In the genomic region with DNA sequence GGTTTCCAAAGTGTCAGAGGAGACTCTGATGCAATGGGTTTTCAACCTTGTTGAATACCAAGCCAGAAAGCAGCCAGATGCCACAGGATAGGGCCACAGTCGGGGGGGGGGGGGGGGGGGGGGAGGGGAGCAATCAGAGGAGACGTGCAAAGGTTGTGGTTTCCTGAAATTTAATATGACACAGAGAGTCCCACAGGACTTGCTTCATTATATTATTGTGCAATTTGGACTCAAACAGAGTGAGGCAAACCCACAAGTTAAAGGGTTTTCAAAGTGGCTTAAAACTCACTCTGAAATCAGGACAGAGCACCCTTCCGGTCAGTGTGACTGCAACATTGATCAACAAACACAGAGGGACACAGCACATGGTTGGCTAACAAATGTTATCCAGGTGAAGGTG, we compare ENCODE assay signal across 14 mouse cellular contexts.
DNase-seq lines count a peak whose midpoint lies in the region; ATAC-seq and TF ChIP-seq lines count a peak whose summit lies in the region.
"Had no signal": no experiment of that assay in that cellular context is flagged by ENCODE, and none has a peak within 500 bp of the region (broad histone marks: within the 10 kb centered on the region; RNA-seq: fewer than 3 reads in every experiment).

No protein-coding gene starts in this region.

- no peak for TF ChIP-seq EP300 in CH12.LX (IDR thresholded peaks at IDR 0.05; ENCODE audit: low read length)

- ATAC-seq in hematopoietic stem cell, adult 5-6 weeks (replicated peaks in 1 of 2; ENCODE audit: insufficient read depth in 1 of 2, low FRiP score in 2 of 2, low TSS enrichment in 1 of 2, low read depth in 1 of 2, poor library complexity in 2 of 2, severe bottlenecking in 2 of 2), result peak; percentile 78 to 93
- peak; percentile 89 for ATAC-seq in megakaryocyte, adult 5-6 weeks (ENCODE audit: poor library complexity, severe bottlenecking)
- ATAC-seq in hindbrain, embryonic 13.5 days (ENCODE audit: low FRiP score), result no peak
- ATAC-seq in megakaryocyte-erythroid progenitor cell, adult 5-6 weeks (replicated peaks; ENCODE audit: low FRiP score, low TSS enrichment, poor library complexity, severe bottlenecking), result no peak
- ATAC-seq: CD4-positive, CD25-positive, alpha-beta regulatory T cell, adult 4 months had no signal

- H3K4me2 ChIP-seq in CH12.LX (ENCODE audit: insufficient read depth, low read depth, poor library complexity, severe bottlenecking), result no peak overlapping the region
- H3K4me2 ChIP-seq in hindbrain, embryonic 13.5 days, result no peak overlapping the region
- H3K4me2 ChIP-seq: lung, embryonic 15.5 days had no signal

- H3K4me3 ChIP-seq in kidney, adult 2 months (ENCODE audit: insufficient read depth, low read depth, low read length), result no peak overlapping the region
- no peak overlapping the region for H3K4me3 ChIP-seq in CH12.LX (replicated peaks in 1 of 3; ENCODE audit: low read depth in 2 of 3, low read length in 2 of 3, poor library complexity in 1 of 3)
- no peak overlapping the region for H3K4me3 ChIP-seq in hindbrain, embryonic 13.5 days
- H3K4me3 ChIP-seq: forebrain, embryonic 10.5 days; heart, adult 2 months; lung, embryonic 15.5 days had no signal

- H3K9me3 ChIP-seq in CH12.LX (replicated peaks; ENCODE audit: low read length), result no peaks in the 10 kb centered on the region
- no peaks in the 10 kb centered on the region for H3K9me3 ChIP-seq in hindbrain, embryonic 13.5 days
- H3K9me3 ChIP-seq: forebrain, embryonic 10.5 days; lung, embryonic 15.5 days had no signal

- TF ChIP-seq CTCF in kidney, adult 2 months (conservative IDR thresholded peaks at IDR 0.05; ENCODE audit: insufficient read depth, insufficient read length, low read depth, low read length), result no peak
- no peak for TF ChIP-seq CTCF in CH12.LX (conservative IDR thresholded peaks at IDR 0.05 in 1 of 2, IDR thresholded peaks at IDR 0.05 in 1 of 2; ENCODE audit: low read depth in 2 of 2, low read length in 2 of 2)

- H3K27me3 ChIP-seq in kidney, adult 2 months (replicated peaks; ENCODE audit: control insufficient read depth, insufficient read depth, low read length), result no peaks in the 10 kb centered on the region; the same call in 1 of the 2 replicates
- no peaks in the 10 kb centered on the region for H3K27me3 ChIP-seq in CH12.LX (replicated peaks)
- no peaks in the 10 kb centered on the region for H3K27me3 ChIP-seq in hindbrain, embryonic 13.5 days
- H3K27me3 ChIP-seq: lung, embryonic 15.5 days had no signal

- no peaks in the 10 kb centered on the region for H3K4me1 ChIP-seq in kidney, adult 2 months (ENCODE audit: control insufficient read depth, insufficient read depth, low read length)
- H3K4me1 ChIP-seq in CH12.LX (ENCODE audit: control insufficient read depth in 1 of 2, insufficient read depth in 2 of 2), result peaks cover 0 to 3% of the 10 kb centered on the region in 2 experiments; a peak in 1 of 4 replicates
- H3K4me1 ChIP-seq in hindbrain, embryonic 13.5 days (replicated peaks), result peaks cover 4% of the 10 kb centered on the region; the same call in 1 of the 2 replicates

- dilution Hi-C loops in CH12.LX (cut with MboI; ENCODE audit: extremely low pct_ligation_motif_present, extremely low pct_unique_long_range_greater_than_20kb, low sequenced_read_pairs), result no loop called here

- no peak for TF ChIP-seq RAD21 in CH12.LX (IDR thresholded peaks at IDR 0.05; ENCODE audit: low read depth, low read length)

- no peak overlapping the region for H3K9ac ChIP-seq in CH12.LX (ENCODE audit: insufficient read depth, low read depth)
- H3K9ac ChIP-seq in hindbrain, embryonic 13.5 days, result no peak overlapping the region
- H3K9ac ChIP-seq: lung, embryonic 15.5 days had no signal

- WGBS in kidney, adult 2 months, result 39% methylated on average over 3 of the region's 3 CpGs
- WGBS in hindbrain, embryonic 13.5 days, result 47% methylated on average over 3 of the region's 3 CpGs

- DNase-seq in kidney, adult 2 months, result peak; percentile 3
- DNase-seq in kidney, adult 11 months, result no peak
- peak; percentile 3 for DNase-seq in CH12.LX (ENCODE audit: extremely low read depth)
- DNase-seq in layer of hippocampus, adult 9-10 months (ENCODE audit: low spot score), result no peak
- DNase-seq: cerebellum, adult 9-11 months; heart, adult 2 months; heart, postnatal 10 days had no signal

- H3K79me2 ChIP-seq in CH12.LX (replicated peaks; ENCODE audit: control insufficient read depth, extremely low read depth, insufficient read depth, poor library complexity, severe bottlenecking), result no peaks in the 10 kb centered on the region

- H3K36me3 ChIP-seq in kidney, adult 2 months (ENCODE audit: control insufficient read depth, insufficient read depth, low read length), result no peaks in the 10 kb centered on the region
- no peaks in the 10 kb centered on the region for H3K36me3 ChIP-seq in CH12.LX (replicated peaks in 1 of 2; ENCODE audit: control insufficient read depth in 1 of 2, insufficient read depth in 1 of 2, low read length in 1 of 2)
- no peaks in the 10 kb centered on the region for H3K36me3 ChIP-seq in hindbrain, embryonic 13.5 days
- H3K36me3 ChIP-seq: forebrain, embryonic 10.5 days; lung, embryonic 15.5 days had no signal

- in situ Hi-C loops in CH12.LX (cut with MboI; ENCODE audit: low pct_ligation_motif_present, low pct_unique_long_range_greater_than_20kb, low sequenced_read_pairs), result no loop called here

- TF ChIP-seq POLR2A in kidney, adult 2 months (IDR thresholded peaks at IDR 0.05; ENCODE audit: low read depth, low read length), result no peak
- no peak for TF ChIP-seq POLR2A in CH12.LX (IDR thresholded peaks at IDR 0.05; ENCODE audit: low read depth, low read length)

- H3K27ac ChIP-seq in kidney, adult 2 months (ENCODE audit: insufficient read depth, low read depth, low read length), result no peak overlapping the region
- no peak overlapping the region for H3K27ac ChIP-seq in CH12.LX (ENCODE audit: insufficient read depth, low read depth)
- H3K27ac ChIP-seq in hindbrain, embryonic 13.5 days, result no peak overlapping the region
- H3K27ac ChIP-seq: forebrain, embryonic 10.5 days; heart, adult 2 months; lung, embryonic 15.5 days had no signal

TF ChIP-seq in CH12.LX, 34 proteins besides CTCF, POLR2A, EP300 and RAD21:
- no peak for TF ChIP-seq CHD2 (IDR thresholded peaks at IDR 0.05; ENCODE audit: low read length)
- no peak for TF ChIP-seq ZKSCAN1 (IDR thresholded peaks at IDR 0.05; ENCODE audit: borderline replicate concordance, low read depth, low read length)
- TF ChIP-seq MEF2A (IDR thresholded peaks at IDR 0.05; ENCODE audit: borderline replicate concordance, low read depth, low read length), result no peak
- no peak for TF ChIP-seq CHD1 (IDR thresholded peaks at IDR 0.05; ENCODE audit: low read depth, low read length)
- no peak for TF ChIP-seq POLR2AphosphoS2 (IDR thresholded peaks at IDR 0.05; ENCODE audit: low read depth, low read length)
- TF ChIP-seq JUND (conservative IDR thresholded peaks at IDR 0.05; ENCODE audit: low read depth, low read length), result no peak
- no peak for TF ChIP-seq ZMIZ1 (IDR thresholded peaks at IDR 0.05; ENCODE audit: low read depth, low read length)
- no peak for TF ChIP-seq GABPA (IDR thresholded peaks at IDR 0.05; ENCODE audit: insufficient replicate concordance, low read depth, low read length)
- TF ChIP-seq E2F4 (IDR thresholded peaks at IDR 0.05; ENCODE audit: insufficient replicate concordance, low read depth, low read length), result no peak
- no peak for TF ChIP-seq BHLHE40 (IDR thresholded peaks at IDR 0.05; ENCODE audit: low read depth, low read length)
- TF ChIP-seq ZNF384 (IDR thresholded peaks at IDR 0.05; ENCODE audit: low read depth, low read length), result no peak
- no peak for TF ChIP-seq ZC3H11A (IDR thresholded peaks at IDR 0.05; ENCODE audit: low read depth, low read length)
- no peak for TF ChIP-seq ETS1 (conservative IDR thresholded peaks at IDR 0.05; ENCODE audit: low read depth, low read length)
- no peak for TF ChIP-seq TCF12 (IDR thresholded peaks at IDR 0.05; ENCODE audit: low read depth, low read length)
- TF ChIP-seq SIN3A (IDR thresholded peaks at IDR 0.05; ENCODE audit: low read length), result no peak

Comparison
In these comparisons a context has a peak if more than half of its experiments do, and no peak if none do; other contexts are left out.
1. DNase-seq: peak in kidney, adult 2 months (single experiment) and CH12.LX (single experiment); none in kidney, adult 11 months (single experiment) and layer of hippocampus, adult 9-10 months (single experiment).
2. ATAC-seq: peak in hematopoietic stem cell, adult 5-6 weeks (2 of 2) and megakaryocyte, adult 5-6 weeks (single experiment); none in hindbrain, embryonic 13.5 days (single experiment) and megakaryocyte-erythroid progenitor cell, adult 5-6 weeks (single experiment).